Mouse (Mus musculus) right cerebral cortex, postnatal 36 days (tissue): Measurements from ENCODE around the gene Tax1bp1.
"Not testable (repeated sequence)": the region's sequence is repeated elsewhere in the genome, so short reads cannot be mapped to it uniquely, and the experiment has no call there.

ENCODE experiments used
- DNase-seq, 2 experiments: peaks; one replicate each; pipeline ENCODE4 v3.0.0; 2022; ENCODE audit warnings: low spot score in 2 of 2, mixed read lengths in 1 of 2

Tax1bp1 gene

GRCm38 (mm10) chr6:52713104-52713896, at the start of gene Tax1bp1:
Tax1bp1 (plus strand) TSS chr6:52713729.
- peak; percentile 88 to 91 for DNase-seq

- DNase-seq, result no peak
These were observed 45.9 kb upstream of the Tax1bp1 start for GRCm38 (mm10) chr6:52667641-52668040.

- DNase-seq, result not testable (repeated sequence)
These were observed 43.7 kb upstream of the Tax1bp1 start for GRCm38 (mm10) chr6:52669878-52670277.

GRCm38 (mm10) chr6:52671791-52672190, 41.7 kb upstream of the Tax1bp1 start:
- DNase-seq, result no peak

GRCm38 (mm10) chr6:52672539-52672938, 41.0 kb upstream of the Tax1bp1 start:
- DNase-seq, result no peak

- DNase-seq, result no peak
These were observed 39.8 kb upstream of the Tax1bp1 start for GRCm38 (mm10) chr6:52673706-52674105.

- no peak for DNase-seq
These were observed 39.0 kb upstream of the Tax1bp1 start for GRCm38 (mm10) chr6:52674541-52674940.

- no peak for DNase-seq
These were observed 38.2 kb upstream of the Tax1bp1 start for GRCm38 (mm10) chr6:52675222-52675921.

GRCm38 (mm10) chr6:52677534-52677933, 36.0 kb upstream of the Tax1bp1 start:
- not testable (repeated sequence) for DNase-seq

- DNase-seq, result no peak
These were observed 34.0 kb upstream of the Tax1bp1 start for GRCm38 (mm10) chr6:52679565-52679964.

GRCm38 (mm10) chr6:52680458-52681032, 33.0 kb upstream of the Tax1bp1 start:
- no peak for DNase-seq

- DNase-seq, result no peak
These were observed 31.6 kb upstream of the Tax1bp1 start for GRCm38 (mm10) chr6:52681847-52682485.

- DNase-seq, result no peak
These were observed 30.9 kb upstream of the Tax1bp1 start for GRCm38 (mm10) chr6:52682607-52683006.

- no peak for DNase-seq
These were observed 26.5 kb upstream of the Tax1bp1 start for GRCm38 (mm10) chr6:52686901-52687500.

- no peak for DNase-seq
These were observed 23.2 kb upstream of the Tax1bp1 start for GRCm38 (mm10) chr6:52690365-52690764.

GRCm38 (mm10) chr6:52691800-52692199, 21.7 kb upstream of the Tax1bp1 start:
- DNase-seq, result no peak

- DNase-seq, result no peak
These were observed 21.0 kb upstream of the Tax1bp1 start for GRCm38 (mm10) chr6:52692451-52693063.

- no peak for DNase-seq
These were observed 15.5 kb upstream of the Tax1bp1 start for GRCm38 (mm10) chr6:52697964-52698535.

GRCm38 (mm10) chr6:52699050-52699449, 14.5 kb upstream of the Tax1bp1 start:
- no peak for DNase-seq

GRCm38 (mm10) chr6:52699899-52700298, 13.6 kb upstream of the Tax1bp1 start:
- no peak for DNase-seq

- DNase-seq, result no peak
These were observed 10.3 kb upstream of the Tax1bp1 start for GRCm38 (mm10) chr6:52703263-52703662.
